Mouse (Mus musculus): Measurements from ENCODE around the gene Skor1.

DNA sequence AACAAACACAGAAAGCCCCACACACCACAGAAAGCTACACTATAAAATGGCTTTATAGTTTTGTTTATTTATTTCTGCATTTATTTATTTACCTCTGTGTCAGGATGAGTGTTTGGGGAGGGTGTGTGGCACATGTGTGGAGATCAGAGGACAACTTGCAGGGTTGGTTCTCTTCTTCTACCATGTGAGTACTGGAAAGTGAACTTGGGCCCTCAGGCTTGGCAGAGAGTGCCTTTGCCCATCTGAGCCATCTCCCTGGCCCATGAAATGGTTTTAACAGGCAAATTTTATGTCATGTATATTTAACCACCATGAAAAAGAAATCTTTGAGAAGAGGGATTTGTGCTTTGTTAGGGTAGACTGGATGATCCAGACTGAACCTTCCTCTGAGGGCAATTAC lies 48.9 kb downstream of the Skor1 start:
- TF ChIP-seq POLR2A (IDR thresholded peaks at IDR 0.05; ENCODE audit: borderline replicate concordance, low read depth, low read length) (no peak), CTCF (IDR thresholded peaks at IDR 0.05; ENCODE audit: low read depth, low read length) (no peak)

Measured in bone marrow macrophage, adult 2 months (primary cell).